Mouse (Mus musculus): ENCODE data around the gene Zrsr1. TPM values are rescaled to one million over a fixed set of nuclear protein-coding genes. Genes with fewer than 3 reads are reported as not detected.

Zrsr1 gene
- polyA plus RNA-seq, 1 experiment, result 5.9 TPM

DNA sequence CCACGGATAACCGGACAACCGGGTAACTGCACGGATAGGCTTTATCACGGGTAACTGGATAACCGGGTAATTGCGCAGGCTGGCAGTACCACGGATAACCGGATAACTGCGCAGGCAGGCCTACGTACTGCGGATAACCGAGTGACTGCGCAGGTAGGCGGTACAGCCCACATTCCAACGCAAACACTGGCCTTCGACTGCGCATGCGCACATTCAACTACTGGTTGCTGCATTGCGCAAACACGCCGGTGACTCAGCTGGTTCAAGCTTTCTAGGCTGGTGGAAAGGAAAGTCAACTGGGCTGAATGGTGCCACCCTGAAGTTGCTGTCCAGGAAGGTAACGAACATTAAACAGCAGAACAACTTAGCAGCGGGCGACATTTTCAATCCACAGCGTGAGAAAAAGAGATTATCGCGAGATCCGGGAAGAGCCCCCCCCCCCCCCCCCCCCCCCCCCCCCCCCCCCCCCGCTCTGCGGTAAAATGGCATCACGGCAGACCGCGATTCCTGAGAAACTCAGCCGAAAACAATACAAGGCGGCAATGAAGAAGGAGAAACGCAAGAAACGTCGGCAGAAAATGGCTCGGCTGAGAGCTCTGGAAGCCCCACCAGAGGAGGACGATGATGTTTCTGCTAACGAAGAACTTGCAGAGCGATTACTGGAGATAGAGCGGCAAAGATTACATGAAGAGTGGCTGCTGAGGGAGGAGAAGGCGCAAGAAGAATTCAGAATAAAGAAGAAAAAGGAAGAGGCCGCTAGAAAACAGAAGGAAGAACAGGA lies 1.1 kb downstream of the Zrsr1 start:
- H3K27me3 ChIP-seq (replicated peaks; ENCODE audit: control insufficient read depth, insufficient read depth, low read length), result no peaks in the 10 kb centered on the region
- peaks cover 4% of the 10 kb centered on the region; the same call in 1 of the 2 replicates for H3K4me1 ChIP-seq (ENCODE audit: control insufficient read depth, insufficient read depth, low read length)
- no peaks in the 10 kb centered on the region for H3K36me3 ChIP-seq (ENCODE audit: control insufficient read depth, insufficient read depth, low read length)
- H3K27ac ChIP-seq (ENCODE audit: insufficient read depth, low read depth, low read length), result peak overlapping the region; percentile 48; the same call in 1 of the 2 replicates
- DNase-seq, result peak; percentile 93
- 52% methylated on average over 42 of the region's 46 CpGs for WGBS
- peak overlapping the region; percentile 84 for H3K4me3 ChIP-seq (ENCODE audit: insufficient read depth, low read depth, low read length)
- peak; percentile 22 for TF ChIP-seq POLR2A (IDR thresholded peaks at IDR 0.05; ENCODE audit: low read depth, low read length)
- no peak for TF ChIP-seq CTCF (conservative IDR thresholded peaks at IDR 0.05; ENCODE audit: insufficient read depth, insufficient read length, low read depth, low read length)

DNA sequence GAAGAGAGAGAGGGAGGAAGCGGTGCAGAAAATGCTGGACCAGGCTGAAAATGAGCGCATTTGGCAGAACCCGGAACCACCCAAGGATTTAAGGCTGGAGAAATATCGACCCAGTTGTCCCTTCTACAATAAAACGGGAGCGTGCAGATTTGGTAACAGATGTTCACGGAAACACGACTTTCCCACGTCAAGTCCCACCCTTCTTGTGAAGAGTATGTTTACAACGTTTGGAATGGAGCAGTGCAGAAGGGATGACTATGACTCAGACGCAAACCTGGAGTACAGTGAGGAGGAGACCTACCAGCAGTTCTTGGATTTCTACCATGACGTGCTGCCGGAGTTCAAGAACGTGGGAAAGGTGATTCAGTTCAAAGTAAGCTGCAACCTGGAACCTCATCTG lies 1.8 kb downstream of the Zrsr1 start:
- WGBS, result 50% methylated on average over 14 of the region's 14 CpGs
- Histone ChIP-seq H3K4me3 (ENCODE audit: insufficient read depth, low read depth, low read length) (peak overlapping the region; percentile 53), H3K27ac (ENCODE audit: insufficient read depth, low read depth, low read length) (no peak overlapping the region), H3K27me3 (replicated peaks; ENCODE audit: control insufficient read depth, insufficient read depth, low read length) (no peaks in the 10 kb centered on the region), H3K36me3 (ENCODE audit: control insufficient read depth, insufficient read depth, low read length) (no peaks in the 10 kb centered on the region), H3K4me1 (ENCODE audit: control insufficient read depth, insufficient read depth, low read length) (peaks cover 4% of the 10 kb centered on the region; the same call in 1 of the 2 replicates)
- DNase-seq, result no peak
- no peak for TF ChIP-seq POLR2A (IDR thresholded peaks at IDR 0.05; ENCODE audit: low read depth, low read length)
- no peak for TF ChIP-seq CTCF (conservative IDR thresholded peaks at IDR 0.05; ENCODE audit: insufficient read depth, insufficient read length, low read depth, low read length)

DNA sequence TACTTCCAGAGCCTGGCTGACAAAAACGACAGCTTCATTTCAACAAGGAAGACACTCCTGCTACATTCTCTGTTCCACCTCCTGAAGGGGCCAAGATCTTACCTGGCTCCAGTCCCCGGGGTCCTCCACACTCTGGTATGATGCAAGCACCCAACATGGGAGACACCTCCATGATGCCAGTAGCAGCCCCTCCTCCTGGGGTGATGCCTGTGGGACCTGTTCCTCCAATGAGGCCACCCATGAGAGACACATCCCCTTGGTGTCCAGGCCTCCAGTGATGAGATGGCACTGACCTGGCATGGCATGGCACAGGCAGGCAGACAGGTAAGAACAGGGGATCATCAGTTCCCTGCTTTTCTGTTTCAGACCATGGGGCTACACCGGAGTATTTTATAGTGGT lies 6.4 kb downstream of the Zrsr1 start:
- TF ChIP-seq CTCF (conservative IDR thresholded peaks at IDR 0.05; ENCODE audit: insufficient read depth, insufficient read length, low read depth, low read length) (no peak), POLR2A (IDR thresholded peaks at IDR 0.05; ENCODE audit: low read depth, low read length) (no peak)
- Histone ChIP-seq H3K4me1 (ENCODE audit: control insufficient read depth, insufficient read depth, low read length) (peaks cover 9% of the 10 kb centered on the region), H3K27me3 (replicated peaks; ENCODE audit: control insufficient read depth, insufficient read depth, low read length) (no peaks in the 10 kb centered on the region), H3K36me3 (ENCODE audit: control insufficient read depth, insufficient read depth, low read length) (no peaks in the 10 kb centered on the region), H3K4me3 (ENCODE audit: insufficient read depth, low read depth, low read length) (no peak overlapping the region), H3K27ac (ENCODE audit: insufficient read depth, low read depth, low read length) (no peak overlapping the region)
- 84% methylated on average over 3 of the region's 3 CpGs for WGBS
- DNase-seq, result no peak

DNA sequence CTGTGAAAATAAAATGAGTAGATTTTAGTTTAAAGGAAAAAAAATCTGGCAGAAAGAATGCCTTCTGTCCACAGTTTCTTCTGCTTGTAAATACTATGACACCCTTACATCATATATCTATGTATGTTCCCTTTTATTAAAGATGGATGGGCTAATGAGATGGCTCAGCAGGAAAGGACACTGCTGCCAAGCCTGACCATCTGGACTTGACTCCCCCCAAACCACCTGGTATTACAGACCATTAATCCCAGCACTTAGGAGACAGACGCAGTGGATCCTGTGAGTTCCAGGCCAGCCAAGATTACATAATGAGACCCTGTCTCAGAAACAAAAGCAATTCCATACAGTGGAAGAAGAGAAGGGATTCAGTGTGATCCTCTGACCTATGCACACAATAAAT lies 6.9 kb downstream of the Zrsr1 start:
- TF ChIP-seq POLR2A (IDR thresholded peaks at IDR 0.05; ENCODE audit: low read depth, low read length) (no peak), CTCF (conservative IDR thresholded peaks at IDR 0.05; ENCODE audit: insufficient read depth, insufficient read length, low read depth, low read length) (no peak)
- WGBS, result 44% methylated on average over 1 of the region's 1 CpGs
- H3K4me3 ChIP-seq (ENCODE audit: insufficient read depth, low read depth, low read length), result no peak overlapping the region
- peaks cover 9% of the 10 kb centered on the region for H3K4me1 ChIP-seq (ENCODE audit: control insufficient read depth, insufficient read depth, low read length)
- H3K27ac ChIP-seq (ENCODE audit: insufficient read depth, low read depth, low read length), result no peak overlapping the region
- H3K27me3 ChIP-seq (replicated peaks; ENCODE audit: control insufficient read depth, insufficient read depth, low read length), result no peaks in the 10 kb centered on the region
- no peaks in the 10 kb centered on the region for H3K36me3 ChIP-seq (ENCODE audit: control insufficient read depth, insufficient read depth, low read length)
- no peak for DNase-seq

DNA sequence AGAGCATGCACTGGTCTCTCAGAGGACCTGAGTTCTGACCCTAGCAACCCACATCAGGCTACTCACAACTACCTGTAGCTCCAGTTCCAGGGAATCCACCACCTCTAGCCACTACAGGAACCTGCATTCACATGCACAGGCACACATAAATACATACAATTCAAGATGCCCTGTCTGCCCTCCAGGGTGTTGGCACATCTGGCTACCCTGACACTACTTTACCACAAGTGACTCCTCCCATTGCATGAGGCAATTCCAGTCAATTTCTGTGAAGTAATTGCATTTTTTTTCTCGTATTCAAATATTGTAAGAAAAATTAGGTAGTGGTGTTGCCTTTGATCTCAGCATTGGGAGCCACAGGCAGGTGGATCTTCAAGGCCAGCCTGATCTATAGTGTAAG lies 7.4 kb downstream of the Zrsr1 start:
- Histone ChIP-seq H3K36me3 (ENCODE audit: control insufficient read depth, insufficient read depth, low read length) (no peaks in the 10 kb centered on the region), H3K4me1 (ENCODE audit: control insufficient read depth, insufficient read depth, low read length) (peaks cover 9% of the 10 kb centered on the region), H3K27me3 (replicated peaks; ENCODE audit: control insufficient read depth, insufficient read depth, low read length) (no peaks in the 10 kb centered on the region), H3K4me3 (ENCODE audit: insufficient read depth, low read depth, low read length) (no peak overlapping the region), H3K27ac (ENCODE audit: insufficient read depth, low read depth, low read length) (no peak overlapping the region)
- DNase-seq, result no peak
- 81% methylated on average over 1 of the region's 1 CpGs for WGBS
- TF ChIP-seq CTCF (conservative IDR thresholded peaks at IDR 0.05; ENCODE audit: insufficient read depth, insufficient read length, low read depth, low read length) (no peak), POLR2A (IDR thresholded peaks at IDR 0.05; ENCODE audit: low read depth, low read length) (no peak)

DNA sequence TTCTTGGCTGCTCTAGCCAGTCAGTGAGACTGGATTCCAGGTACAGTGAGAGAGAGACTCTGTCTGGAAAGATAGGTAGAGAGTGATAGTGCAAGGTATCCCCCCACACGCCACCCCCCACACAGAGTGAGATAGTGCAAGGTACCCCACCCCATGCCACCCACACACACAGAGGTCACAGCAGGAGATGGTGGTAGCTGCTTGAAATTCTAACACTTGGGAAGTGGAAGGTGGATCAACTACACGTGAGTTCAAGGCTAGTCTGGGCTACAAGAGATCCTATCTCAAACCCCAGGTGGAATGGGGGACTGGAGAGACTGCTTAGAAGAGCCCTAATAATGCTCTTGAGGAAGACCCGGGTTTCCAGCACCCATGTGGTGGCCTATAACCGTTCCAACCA lies 9.2 kb downstream of the Zrsr1 start:
- 37% methylated on average over 4 of the region's 4 CpGs for WGBS
- Histone ChIP-seq H3K36me3 (ENCODE audit: control insufficient read depth, insufficient read depth, low read length) (no peaks in the 10 kb centered on the region), H3K27ac (ENCODE audit: insufficient read depth, low read depth, low read length) (no peak overlapping the region), H3K4me1 (ENCODE audit: control insufficient read depth, insufficient read depth, low read length) (peaks cover 6% of the 10 kb centered on the region), H3K27me3 (replicated peaks; ENCODE audit: control insufficient read depth, insufficient read depth, low read length) (no peaks in the 10 kb centered on the region), H3K4me3 (ENCODE audit: insufficient read depth, low read depth, low read length) (peak overlapping the region; percentile 5; the same call in 1 of the 2 replicates)
- no peak for DNase-seq
- no peak for TF ChIP-seq CTCF (conservative IDR thresholded peaks at IDR 0.05; ENCODE audit: insufficient read depth, insufficient read length, low read depth, low read length)
- TF ChIP-seq POLR2A (IDR thresholded peaks at IDR 0.05; ENCODE audit: low read depth, low read length), result no peak

DNA sequence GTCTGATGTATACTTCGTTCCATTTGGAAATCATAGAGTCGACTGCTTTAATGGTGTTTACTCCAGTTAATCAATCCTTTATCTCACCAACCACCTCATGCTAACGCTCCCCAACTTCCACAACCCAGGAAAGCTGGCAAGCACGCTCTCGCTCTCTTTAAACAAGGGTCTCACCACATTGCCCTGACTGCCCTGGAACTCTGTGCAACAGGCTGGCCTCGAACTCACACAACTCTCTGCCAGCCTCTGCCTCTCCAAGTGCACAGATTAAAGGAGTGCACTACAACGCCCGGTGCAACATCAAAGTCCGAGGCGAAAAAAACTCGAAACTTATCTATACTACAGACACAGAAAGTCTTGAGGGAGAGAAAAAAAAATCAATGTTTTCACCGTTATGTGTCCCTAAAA lies 9.7 kb downstream of the Zrsr1 start:
- 1% methylated on average over 12 of the region's 12 CpGs for WGBS
- no peaks in the 10 kb centered on the region for H3K27me3 ChIP-seq (replicated peaks; ENCODE audit: control insufficient read depth, insufficient read depth, low read length)
- DNase-seq, result no peak
- H3K4me3 ChIP-seq (ENCODE audit: insufficient read depth, low read depth, low read length), result peak overlapping the region; percentile 68
- H3K36me3 ChIP-seq (ENCODE audit: control insufficient read depth, insufficient read depth, low read length), result no peaks in the 10 kb centered on the region
- peak overlapping the region; percentile 68 for H3K27ac ChIP-seq (ENCODE audit: insufficient read depth, low read depth, low read length)
- peaks cover 6% of the 10 kb centered on the region for H3K4me1 ChIP-seq (ENCODE audit: control insufficient read depth, insufficient read depth, low read length)
- TF ChIP-seq CTCF (conservative IDR thresholded peaks at IDR 0.05; ENCODE audit: insufficient read depth, insufficient read length, low read depth, low read length) (no peak), POLR2A (IDR thresholded peaks at IDR 0.05; ENCODE audit: low read depth, low read length) (no peak)

Data from kidney, adult 2 months (tissue).